Mouse (Mus musculus) stomach, embryonic 16.5 days (tissue): ENCODE measurements around the gene 1700018B08Rik. TPM values are rescaled to one million over a fixed set of nuclear protein-coding genes. Genes with fewer than 3 reads are reported as not detected.

Experiments
- ATAC-seq: fragments of 200-750 bp; cut with Nextera tagmentation; 2 replicates; pipeline ENCODE4 v1.8.0; 2017; ENCODE audit warnings: moderate number of reproducible peaks, moderate TSS enrichment; ENCODE audit not compliant: insufficient read depth, low FRiP score
- H3K27ac ChIP-seq: fragments of 300-500 bp; sonication (generic); 2 replicates; pipeline ENCODE4 v1.5.1; 2014; ENCODE audit warnings: low read length
- H3K27me3 ChIP-seq: fragments of 300-500 bp; sonication (generic); 2 replicates; pipeline ENCODE4 v1.6.1; 2014; ENCODE audit warnings: low read length, control low read depth, mixed read lengths; ENCODE audit not compliant: control insufficient read depth, insufficient read depth
- H3K36me3 ChIP-seq: fragments of 300-500 bp; sonication (generic); 2 replicates; pipeline ENCODE4 v1.6.1; 2014; ENCODE audit warnings: low read length; ENCODE audit not compliant: control insufficient read depth, insufficient read depth
- H3K4me1 ChIP-seq: fragments of 300-500 bp; sonication (generic); 2 replicates; pipeline ENCODE4 v1.6.1; 2014; ENCODE audit warnings: low read length, control low read depth, mixed read lengths; ENCODE audit not compliant: control insufficient read depth, insufficient read depth
- H3K4me2 ChIP-seq: fragments of 300-500 bp; sonication (generic); 2 replicates; pipeline ENCODE4 v1.6.1; 2014; ENCODE audit warnings: low read depth, low read length, mixed read lengths
- H3K4me3 ChIP-seq: fragments of 300-500 bp; sonication (generic); replicated peaks from 2 replicates; pipeline ENCODE4 v1.5.1; 2014; ENCODE audit warnings: mild to moderate bottlenecking, low read length
- H3K9ac ChIP-seq: fragments of 300-500 bp; sonication (generic); 2 replicates; pipeline ENCODE4 v1.6.1; 2014; ENCODE audit warnings: low read length
- H3K9me3 ChIP-seq: fragments of 300-500 bp; sonication (generic); replicated peaks from 2 replicates; pipeline ENCODE4 v1.6.1; 2016; ENCODE audit warnings: low read length, control low read depth; ENCODE audit not compliant: control insufficient read depth
- WGBS: fragments of 180-500 bp; shearing (Covaris S2); extraction: QIAGEN DNeasy Blood & Tissue Kit; methylation state at CpG from one replicate; pipeline ENCODE4 v1.1.7; 2014; 5-methylcytosine and 5-hydroxymethylcytosine counted together
- polyA plus RNA-seq: library from polyadenylated mRNA; unstranded; fragments of >200 nt; fragmentation: Nextera tagmentation; extraction: Ambion mirVana; gene quantifications from 2 replicates; pipeline ENCODE4 v1.2.1, GENCODE M21; 2015

Gene 1700018B08Rik
- polyA plus RNA-seq, 1 experiment from 2014 or later, result not detected

DNA sequence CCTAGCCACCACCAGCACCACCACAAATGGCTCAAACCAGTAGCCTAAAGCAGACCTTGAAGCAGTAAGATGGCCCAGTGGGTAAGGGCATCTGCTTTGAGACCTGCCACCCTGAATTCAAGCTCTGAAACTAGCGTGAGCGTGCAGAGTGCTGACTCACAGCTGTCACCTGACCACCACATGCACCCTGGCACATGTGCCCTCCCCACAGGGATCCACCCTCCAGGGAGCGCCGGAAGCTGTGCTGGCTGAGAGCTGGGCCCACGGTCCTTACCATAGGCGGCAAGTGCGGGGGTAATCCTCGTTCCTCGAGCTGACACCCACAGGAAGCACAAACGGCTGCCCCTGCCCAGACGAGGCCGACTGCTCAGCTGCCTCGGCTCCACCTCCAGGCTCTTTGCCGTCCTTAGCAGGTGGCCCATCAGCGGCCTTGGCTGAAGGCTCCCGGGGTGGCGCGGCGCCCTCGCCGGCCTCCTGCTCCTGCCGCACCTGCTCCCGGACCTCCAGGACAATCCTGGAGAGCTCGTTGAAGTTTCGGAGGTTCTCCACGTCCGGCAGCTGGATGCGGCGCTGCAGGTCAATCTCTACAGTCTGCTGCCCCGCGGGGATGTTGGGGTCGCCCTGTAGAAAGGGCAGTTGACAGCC, 9.8 kb upstream of the 1700018B08Rik start:
- Histone ChIP-seq H3K4me3 (no peak overlapping the region), H3K4me1 (no peaks in the 10 kb centered on the region), H3K27me3 (no peaks in the 10 kb centered on the region), H3K27ac (no peak overlapping the region), H3K9me3 (no peaks in the 10 kb centered on the region), H3K4me2 (no peak overlapping the region), H3K36me3 (peaks cover 3% of the 10 kb centered on the region), H3K9ac (no peak overlapping the region)
- WGBS, result 94% methylated on average over 32 of the region's 32 CpGs
- ATAC-seq, result no peak

- Histone ChIP-seq H3K27ac (no peak overlapping the region), H3K4me1 (no peaks in the 10 kb centered on the region), H3K4me3 (no peak overlapping the region), H3K4me2 (no peak overlapping the region), H3K27me3 (no peaks in the 10 kb centered on the region), H3K36me3 (no peaks in the 10 kb centered on the region; the same call in none of the 2 replicates), H3K9me3 (no peaks in the 10 kb centered on the region), H3K9ac (no peak overlapping the region)
- WGBS, result 81% methylated on average over 9 of the region's 9 CpGs
- no peak for ATAC-seq
Measured at GRCm38 (mm10) chr8:121552506-121552905, 8.4 kb upstream of the 1700018B08Rik start.

- WGBS, result 63% methylated on average over 24 of the region's 24 CpGs
- H3K9ac ChIP-seq, result no peak overlapping the region
- H3K4me1 ChIP-seq, result no peaks in the 10 kb centered on the region
- H3K9me3 ChIP-seq, result no peaks in the 10 kb centered on the region
- H3K4me2 ChIP-seq, result no peak overlapping the region
- H3K27me3 ChIP-seq, result no peaks in the 10 kb centered on the region
- no peaks in the 10 kb centered on the region; the same call in none of the 2 replicates for H3K36me3 ChIP-seq
- no peak for ATAC-seq
- no peak overlapping the region for H3K4me3 ChIP-seq
- no peak overlapping the region for H3K27ac ChIP-seq
Measured at GRCm38 (mm10) chr8:121551065-121551985, 7.2 kb upstream of the 1700018B08Rik start.

DNA sequence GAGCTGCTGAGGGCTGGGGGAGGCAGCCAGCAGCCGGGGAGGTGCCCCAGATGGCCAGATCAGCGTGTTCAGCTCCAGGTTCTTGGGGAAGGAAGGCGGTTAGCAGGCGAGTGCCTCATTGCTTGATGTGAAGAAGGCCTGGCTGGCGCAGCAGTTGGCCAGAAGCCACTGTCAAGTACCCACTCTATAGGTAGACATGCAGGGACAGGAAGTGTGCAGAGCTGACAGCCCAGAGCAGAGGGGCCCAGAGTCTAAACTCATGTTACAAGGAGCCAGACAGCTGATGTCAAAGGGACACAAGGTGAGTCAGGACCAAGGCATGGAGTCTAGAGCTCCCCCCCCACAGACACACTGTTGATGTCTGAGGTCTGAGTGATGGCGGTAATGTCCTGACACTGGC, 5.9 kb upstream of the 1700018B08Rik start:
- 88% methylated on average over 6 of the region's 6 CpGs for WGBS
- no peaks in the 10 kb centered on the region for H3K27me3 ChIP-seq
- no peaks in the 10 kb centered on the region; the same call in none of the 2 replicates for H3K36me3 ChIP-seq
- no peaks in the 10 kb centered on the region for H3K4me1 ChIP-seq
- H3K27ac ChIP-seq, result no peak overlapping the region
- H3K9ac ChIP-seq, result no peak overlapping the region
- no peak overlapping the region for H3K4me2 ChIP-seq
- no peak for ATAC-seq
- H3K4me3 ChIP-seq, result no peak overlapping the region
- H3K9me3 ChIP-seq, result no peaks in the 10 kb centered on the region

GRCm38 (mm10) chr8:121547132-121547531, 3.0 kb upstream of the 1700018B08Rik start:
- H3K27me3 ChIP-seq, result no peaks in the 10 kb centered on the region
- no peaks in the 10 kb centered on the region for H3K4me1 ChIP-seq
- no peak overlapping the region for H3K4me2 ChIP-seq
- 7% methylated on average over 7 of the region's 7 CpGs for WGBS
- H3K9me3 ChIP-seq, result no peaks in the 10 kb centered on the region
- ATAC-seq, result 0 out of 2 replicates have a peak, but pooled peaks have one; percentile 9
- no peak overlapping the region for H3K4me3 ChIP-seq
- H3K9ac ChIP-seq, result no peak overlapping the region
- H3K27ac ChIP-seq, result no peak overlapping the region
- H3K36me3 ChIP-seq, result no peaks in the 10 kb centered on the region; the same call in none of the 2 replicates

DNA sequence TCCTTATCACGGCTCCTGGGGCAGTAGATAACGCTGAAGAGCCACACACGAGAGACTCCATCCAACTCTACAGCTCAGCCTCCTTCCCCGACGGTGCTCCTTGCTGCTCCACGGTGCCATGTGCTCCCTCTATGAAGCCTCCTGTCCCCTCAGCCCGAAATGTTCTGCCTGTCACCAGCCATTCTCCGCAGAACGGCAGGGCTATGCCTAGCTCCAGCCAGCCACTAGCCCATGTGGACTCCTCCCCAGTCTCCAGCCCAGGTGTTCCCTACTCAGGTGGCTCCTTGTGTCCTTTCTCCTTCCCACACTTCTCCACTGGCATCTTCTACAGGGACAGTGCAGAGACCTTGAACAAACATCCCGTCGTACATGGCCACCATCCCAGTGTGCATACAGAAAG, 816 bp upstream of the 1700018B08Rik start:
- no peak overlapping the region for H3K4me2 ChIP-seq
- WGBS, result 62% methylated on average over 11 of the region's 11 CpGs
- no peaks in the 10 kb centered on the region for H3K27me3 ChIP-seq
- no peak overlapping the region for H3K27ac ChIP-seq
- no peak overlapping the region for H3K9ac ChIP-seq
- no peaks in the 10 kb centered on the region for H3K4me1 ChIP-seq
- no peak for ATAC-seq
- H3K4me3 ChIP-seq, result no peak overlapping the region
- no peaks in the 10 kb centered on the region for H3K9me3 ChIP-seq
- H3K36me3 ChIP-seq, result no peaks in the 10 kb centered on the region

GRCm38 (mm10) chr8:121542901-121543300, 1.2 kb downstream of the 1700018B08Rik start:
- ATAC-seq, result no peak
- Histone ChIP-seq H3K36me3 (no peaks in the 10 kb centered on the region), H3K4me1 (no peaks in the 10 kb centered on the region), H3K4me2 (no peak overlapping the region), H3K27ac (no peak overlapping the region), H3K4me3 (no peak overlapping the region), H3K9ac (no peak overlapping the region), H3K9me3 (no peaks in the 10 kb centered on the region), H3K27me3 (0 out of 2 replicates have a peak, but pooled peaks cover 4% of the 10 kb centered on the region)
- WGBS, result 45% methylated on average over 13 of the region's 13 CpGs

GRCm38 (mm10) chr8:121541862-121542261, 2.3 kb downstream of the 1700018B08Rik start:
- H3K4me1 ChIP-seq, result no peaks in the 10 kb centered on the region
- no peak overlapping the region for H3K27ac ChIP-seq
- no peak overlapping the region for H3K4me2 ChIP-seq
- no peak overlapping the region for H3K4me3 ChIP-seq
- H3K9ac ChIP-seq, result no peak overlapping the region
- ATAC-seq, result no peak
- no peaks in the 10 kb centered on the region for H3K9me3 ChIP-seq
- WGBS, result 80% methylated on average over 19 of the region's 19 CpGs
- no peaks in the 10 kb centered on the region for H3K36me3 ChIP-seq
- 0 out of 2 replicates have a peak, but pooled peaks cover 4% of the 10 kb centered on the region for H3K27me3 ChIP-seq

DNA sequence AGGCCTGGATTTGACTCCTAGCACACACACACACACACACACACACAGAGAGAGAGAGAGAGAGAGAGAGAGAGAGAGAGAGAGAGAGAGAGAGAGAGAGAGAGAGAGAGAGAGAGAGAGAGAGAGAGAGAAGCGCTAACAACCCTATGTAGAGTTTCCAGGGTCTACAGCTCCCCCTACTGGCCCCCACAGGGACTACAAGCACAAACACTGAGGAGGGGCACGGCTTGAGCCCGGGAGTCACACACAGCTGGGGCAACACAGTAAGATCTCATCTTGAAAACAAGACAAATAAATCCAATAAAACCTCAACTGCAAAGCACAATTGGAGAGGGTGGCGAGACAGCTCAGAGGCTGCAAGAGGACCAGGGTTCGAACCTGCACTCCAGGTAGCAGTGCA, 11.7 kb downstream of the 1700018B08Rik start:
- H3K4me3 ChIP-seq, result no peak overlapping the region
- no peaks in the 10 kb centered on the region for H3K36me3 ChIP-seq
- H3K4me1 ChIP-seq, result no peaks in the 10 kb centered on the region
- H3K27ac ChIP-seq, result no peak overlapping the region
- no peak for ATAC-seq
- H3K9me3 ChIP-seq, result no peaks in the 10 kb centered on the region
- no peaks in the 10 kb centered on the region for H3K27me3 ChIP-seq
- 39% methylated on average over 5 of the region's 5 CpGs for WGBS
- no peak overlapping the region for H3K4me2 ChIP-seq
- H3K9ac ChIP-seq, result no peak overlapping the region
